Mouse (Mus musculus) kidney, adult 9 months (tissue): ENCODE data around the gene Ptprg.

Source experiments
- DNase-seq: peaks from one replicate; pipeline ENCODE4 v3.0.0; 2022

Ptprg gene

GRCm38 (mm10) chr14:12070856-12071465 lies 517.6 kb downstream of the Ptprg start:
- no peak for DNase-seq

- DNase-seq: peak; percentile 55
Observed at GRCm38 (mm10) chr14:12072026-12072861, 518.9 kb downstream of the Ptprg start.

GRCm38 (mm10) chr14:12073408-12074107 lies 520.2 kb downstream of the Ptprg start:
- peak; percentile 86 for DNase-seq

- DNase-seq: no peak
Observed at GRCm38 (mm10) chr14:12077193-12077592, 523.9 kb downstream of the Ptprg start.

- DNase-seq: no peak
Observed at GRCm38 (mm10) chr14:12079250-12079649, 525.9 kb downstream of the Ptprg start.

GRCm38 (mm10) chr14:12079833-12080401 lies 526.6 kb downstream of the Ptprg start:
- DNase-seq: no peak

- peak; percentile 53 for DNase-seq
Observed at GRCm38 (mm10) chr14:12082131-12082921, 529.0 kb downstream of the Ptprg start.

- DNase-seq: no peak
Observed at GRCm38 (mm10) chr14:12084076-12084475, 530.7 kb downstream of the Ptprg start.

- DNase-seq: no peak
Observed at GRCm38 (mm10) chr14:12085078-12085477, 531.7 kb downstream of the Ptprg start.

GRCm38 (mm10) chr14:12086167-12086566 lies 532.8 kb downstream of the Ptprg start:
- no peak for DNase-seq

- DNase-seq: no peak
Observed at GRCm38 (mm10) chr14:12089954-12090353, 536.6 kb downstream of the Ptprg start.

- no peak for DNase-seq
Observed at GRCm38 (mm10) chr14:12091730-12092129, 538.4 kb downstream of the Ptprg start.

GRCm38 (mm10) chr14:12099390-12100333 lies 546.3 kb downstream of the Ptprg start:
- DNase-seq: peak; percentile 59

GRCm38 (mm10) chr14:12102389-12103325 lies 549.3 kb downstream of the Ptprg start:
- DNase-seq: peak; percentile 91

- DNase-seq: peak; percentile 87
Observed at GRCm38 (mm10) chr14:12104297-12105155, 551.2 kb downstream of the Ptprg start.

- DNase-seq: peak; percentile 77
Observed at GRCm38 (mm10) chr14:12105156-12105430, 551.8 kb downstream of the Ptprg start.

- DNase-seq: no peak
Observed at GRCm38 (mm10) chr14:12105593-12105992, 552.3 kb downstream of the Ptprg start.

- DNase-seq: peak; percentile 37
Observed at GRCm38 (mm10) chr14:12107459-12107858, 554.1 kb downstream of the Ptprg start.

- DNase-seq: peak; percentile 33
Observed at GRCm38 (mm10) chr14:12107991-12108390, 554.7 kb downstream of the Ptprg start.
